Mouse (Mus musculus) embryonic facial prominence, embryonic 14.5 days (tissue): ENCODE measurements around the gene Homer3. TPM values are rescaled to one million over a fixed set of nuclear protein-coding genes. Genes with fewer than 3 reads are reported as not detected.

Experiments
- ATAC-seq: fragments of 200-750 bp; cut with Nextera tagmentation; 2 replicates; pipeline ENCODE4 v1.8.0; 2017; ENCODE audit warnings: low read depth, moderate number of reproducible peaks, moderate TSS enrichment
- DNase-seq: peaks from one replicate; pipeline ENCODE4 v3.0.0-alpha.2; 2015; ENCODE audit warnings: low spot score
- H3K27ac ChIP-seq: fragments of 300-500 bp; sonication (generic); replicated peaks from 2 replicates; pipeline ENCODE4 v1.5.1; 2014; ENCODE audit warnings: low read depth, mild to moderate bottlenecking, low read length, moderate library complexity
- H3K27me3 ChIP-seq: fragments of 300-500 bp; sonication (generic); replicated peaks from 2 replicates; pipeline ENCODE4 v1.6.1; 2014; ENCODE audit warnings: low read length; ENCODE audit not compliant: control insufficient read depth, insufficient read depth
- H3K36me3 ChIP-seq: fragments of 300-500 bp; sonication (generic); 2 replicates; pipeline ENCODE4 v1.6.1; 2014; ENCODE audit warnings: low read length, mixed read lengths; ENCODE audit not compliant: control insufficient read depth, insufficient read depth
- H3K4me1 ChIP-seq: fragments of 300-500 bp; sonication (generic); 2 replicates; pipeline ENCODE4 v1.6.1; 2014; ENCODE audit warnings: antibody characterized with exemption, low read length; ENCODE audit not compliant: control insufficient read depth, insufficient read depth
- H3K4me2 ChIP-seq: fragments of 300-500 bp; sonication (generic); 2 replicates; pipeline ENCODE4 v1.6.1; 2014; ENCODE audit warnings: low read depth, mild to moderate bottlenecking, low read length, moderate library complexity, mixed read lengths
- H3K4me3 ChIP-seq: fragments of 300-500 bp; sonication (generic); 2 replicates; pipeline ENCODE4 v1.5.1; 2014; ENCODE audit warnings: low read depth, mild to moderate bottlenecking, low read length
- H3K9ac ChIP-seq: fragments of 300-500 bp; sonication (generic); 2 replicates; pipeline ENCODE4 v1.6.1; 2014; ENCODE audit warnings: low read depth, mild to moderate bottlenecking, low read length, moderate library complexity, mixed read lengths
- H3K9me3 ChIP-seq: fragments of 300-500 bp; sonication (generic); 2 replicates; pipeline ENCODE4 v1.6.1; 2016; ENCODE audit warnings: low read length; ENCODE audit not compliant: control insufficient read depth
- WGBS: fragments of 180-500 bp; shearing (Covaris S2); extraction: QIAGEN DNeasy Blood & Tissue Kit; methylation state at CpG from one replicate; pipeline ENCODE4 v1.1.7; 2014; 5-methylcytosine and 5-hydroxymethylcytosine counted together
- polyA plus RNA-seq: library from polyadenylated mRNA; unstranded; fragments of >200 nt; fragmentation: Nextera tagmentation; extraction: Ambion mirVana; gene quantifications from 2 replicates; pipeline ENCODE4 v1.2.1, GENCODE M21; 2014

The Homer3 gene
- 26.8 and 37.3 TPM in 2 replicates for polyA plus RNA-seq

- WGBS = 1% methylated on average over 35 of the region's 36 CpGs
- H3K9ac ChIP-seq = peak within 1 kb of the TSS; percentile 82
- peak; percentile 91 for ATAC-seq
These were observed at the start of gene Homer3 for GRCm38 (mm10) chr8:70282603-70283135. Gene Homer3 (plus strand): TSS chr8:70282827.

DNA sequence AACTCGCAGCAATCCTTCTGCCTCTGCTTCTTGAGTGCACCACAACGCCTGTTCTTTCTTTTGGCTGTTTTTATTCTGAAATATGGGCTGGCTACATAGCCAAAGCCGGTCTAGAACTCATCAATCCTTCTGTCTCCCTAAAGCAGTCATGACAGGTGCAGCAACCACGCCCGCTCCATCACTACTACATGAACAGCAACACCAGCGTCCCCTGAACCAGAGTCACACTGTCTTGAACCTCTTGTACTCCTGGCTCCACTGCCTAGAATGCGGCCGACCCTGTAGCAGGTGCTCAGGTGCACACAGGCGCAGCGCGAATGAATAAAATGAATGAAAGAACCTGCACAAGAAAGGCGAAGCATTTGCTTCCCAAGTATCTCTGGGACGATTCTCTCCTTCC, 49.0 kb upstream of the Homer3 start:
- no peaks in the 10 kb centered on the region for H3K9me3 ChIP-seq
- peak overlapping the region; percentile 88 for H3K4me3 ChIP-seq
- H3K27me3 ChIP-seq = no peaks in the 10 kb centered on the region
- 4% methylated on average over 13 of the region's 13 CpGs for WGBS
- peaks cover 18% of the 10 kb centered on the region for H3K4me1 ChIP-seq
- H3K36me3 ChIP-seq = peaks cover 51% of the 10 kb centered on the region
- no peak overlapping the region for H3K27ac ChIP-seq
- peak overlapping the region; percentile 93 for H3K4me2 ChIP-seq
- ATAC-seq (no peak), DNase-seq (no peak)
- H3K9ac ChIP-seq = peak overlapping the region; percentile 87

More at GRCm38 (mm10) chr8:70282603-70283135, at the start of gene Homer3:
- DNase-seq = peak; percentile 93
- Histone ChIP-seq H3K4me3 (peak within 1 kb of the TSS; percentile 74), H3K4me1 (no peaks in the 10 kb centered on the region), H3K36me3 (peaks cover 28% of the 10 kb centered on the region), H3K27me3 (no peaks in the 10 kb centered on the region), H3K4me2 (peak within 1 kb of the TSS; percentile 70), H3K27ac (peak within 1 kb of the TSS; percentile 72), H3K9me3 (no peaks in the 10 kb centered on the region)

DNA sequence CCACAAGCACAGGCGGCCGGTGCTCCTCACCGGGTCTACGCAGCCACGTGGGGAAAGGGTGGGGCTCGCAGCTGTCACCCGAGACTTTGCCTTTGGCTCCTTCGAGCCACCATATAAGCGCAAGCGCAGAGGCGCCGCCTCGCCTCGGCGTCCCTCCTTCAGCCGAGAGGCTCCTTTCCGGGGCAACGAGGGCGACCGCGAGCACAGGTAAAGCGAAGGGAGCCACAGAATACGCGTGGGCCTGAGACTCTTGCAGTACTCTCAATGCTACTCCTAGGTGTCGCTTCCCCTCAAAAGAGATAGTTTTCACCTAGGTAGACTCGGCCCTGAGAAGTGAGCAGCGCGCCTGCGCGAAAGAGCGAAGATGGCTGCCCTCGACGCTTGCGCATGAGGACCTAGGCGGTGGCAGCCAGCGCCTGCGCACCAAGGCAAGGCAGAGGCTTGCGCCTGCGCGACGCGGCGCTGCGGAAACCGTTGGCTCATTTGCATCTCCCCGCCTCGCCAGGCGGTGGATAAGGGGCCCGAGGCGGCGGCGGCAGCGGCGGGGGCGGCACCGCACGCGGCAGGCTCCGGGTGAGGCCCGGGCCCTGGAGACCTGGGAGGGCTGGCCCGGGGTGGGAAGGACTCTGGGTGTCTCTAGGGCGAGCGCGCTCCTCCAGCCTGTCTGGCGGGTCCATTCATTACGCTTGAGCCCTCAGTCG, 48.4 kb upstream of the Homer3 start, which contains the start of the genes Sugp2 and Armc6:
Gene Sugp2 (plus strand): TSS at position 147 of the 701 bp plus-strand sequence.
Gene Armc6 (minus strand): TSS at position 387 of the 701 bp plus-strand sequence.
- WGBS = under 1% methylated on average over 20 of the region's 67 CpGs
- H3K9ac ChIP-seq = peak within 1 kb of the TSS; percentile 87
- H3K4me3 ChIP-seq = peak within 1 kb of the TSS; percentile 88
- H3K4me2 ChIP-seq = peak within 1 kb of the TSS; percentile 93
- peak within 1 kb of the TSS; percentile 96 for H3K27ac ChIP-seq
- H3K27me3 ChIP-seq = no peaks in the 10 kb centered on the region
- H3K4me1 ChIP-seq = peaks cover 18% of the 10 kb centered on the region
- ATAC-seq (peak; percentile 98), DNase-seq (peak; percentile 99)
- no peaks in the 10 kb centered on the region for H3K9me3 ChIP-seq
- H3K36me3 ChIP-seq = peaks cover 51% of the 10 kb centered on the region

- Histone ChIP-seq H3K9me3 (no peaks in the 10 kb centered on the region), H3K27ac (peak overlapping the region; percentile 96), H3K4me1 (peaks cover 18% of the 10 kb centered on the region), H3K36me3 (peaks cover 49% of the 10 kb centered on the region), H3K27me3 (no peaks in the 10 kb centered on the region), H3K4me2 (peak overlapping the region; percentile 93), H3K9ac (peak overlapping the region; percentile 87), H3K4me3 (peak overlapping the region; percentile 88)
- DNase-seq (no peak), ATAC-seq (no peak)
- 0% methylated on average over 15 of the region's 15 CpGs for WGBS
These were observed 47.9 kb upstream of the Homer3 start for GRCm38 (mm10) chr8:70234781-70235128.

GRCm38 (mm10) chr8:70237842-70238241, 44.8 kb upstream of the Homer3 start:
- Histone ChIP-seq H3K4me1 (peaks cover 18% of the 10 kb centered on the region), H3K27ac (no peak overlapping the region), H3K4me3 (no peak overlapping the region), H3K9me3 (no peaks in the 10 kb centered on the region), H3K36me3 (peaks cover 64% of the 10 kb centered on the region), H3K4me2 (no peak overlapping the region), H3K27me3 (no peaks in the 10 kb centered on the region), H3K9ac (no peak overlapping the region)
- 81% methylated on average over 2 of the region's 2 CpGs for WGBS
- DNase-seq = no peak
- ATAC-seq = no peak

GRCm38 (mm10) chr8:70240642-70241041, 42.0 kb upstream of the Homer3 start:
- H3K9ac ChIP-seq = no peak overlapping the region
- 78% methylated on average over 5 of the region's 5 CpGs for WGBS
- H3K27ac ChIP-seq = no peak overlapping the region
- no peaks in the 10 kb centered on the region for H3K9me3 ChIP-seq
- no peak overlapping the region for H3K4me3 ChIP-seq
- H3K4me1 ChIP-seq = peaks cover 6% of the 10 kb centered on the region
- H3K36me3 ChIP-seq = peaks cover 83% of the 10 kb centered on the region
- H3K27me3 ChIP-seq = no peaks in the 10 kb centered on the region
- no peak overlapping the region for H3K4me2 ChIP-seq
- DNase-seq (no peak), ATAC-seq (no peak)

DNA sequence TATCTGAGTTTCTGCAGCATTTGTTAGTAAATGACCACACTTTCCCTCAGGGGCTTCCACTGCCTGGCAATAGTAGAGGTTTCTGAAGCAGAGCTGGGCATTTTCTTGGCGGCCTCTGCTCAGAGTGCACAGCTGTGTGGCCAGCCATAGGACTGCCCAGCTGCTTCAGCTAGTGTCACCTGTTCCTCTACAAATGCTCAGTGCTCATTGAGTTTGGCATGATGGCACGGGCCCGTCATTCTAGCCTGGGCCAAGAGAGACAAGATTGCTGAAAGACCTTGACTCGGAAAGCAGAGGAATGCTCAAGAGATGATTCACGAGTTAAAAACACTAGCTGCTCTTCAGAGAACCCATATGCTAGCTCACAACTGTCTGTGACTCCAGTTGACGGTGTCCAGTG, 36.0 kb upstream of the Homer3 start:
- WGBS = 91% methylated on average over 6 of the region's 6 CpGs
- DNase-seq (no peak), ATAC-seq (no peak)
- H3K27ac ChIP-seq = no peak overlapping the region
- H3K27me3 ChIP-seq = no peaks in the 10 kb centered on the region
- no peak overlapping the region for H3K4me2 ChIP-seq
- H3K36me3 ChIP-seq = peaks cover 87% of the 10 kb centered on the region
- no peak overlapping the region for H3K9ac ChIP-seq
- no peak overlapping the region for H3K4me3 ChIP-seq
- no peaks in the 10 kb centered on the region for H3K9me3 ChIP-seq
- H3K4me1 ChIP-seq = no peaks in the 10 kb centered on the region

GRCm38 (mm10) chr8:70247841-70248240, 34.8 kb upstream of the Homer3 start:
- Histone ChIP-seq H3K27ac (no peak overlapping the region), H3K4me3 (no peak overlapping the region), H3K9me3 (no peaks in the 10 kb centered on the region), H3K27me3 (no peaks in the 10 kb centered on the region), H3K4me1 (no peaks in the 10 kb centered on the region), H3K9ac (no peak overlapping the region), H3K36me3 (peaks cover 87% of the 10 kb centered on the region), H3K4me2 (no peak overlapping the region)
- WGBS = 89% methylated on average over 3 of the region's 3 CpGs
- no peak for ATAC-seq
- DNase-seq = no peak
